12 mouse cellular contexts compared by ENCODE assay signal in genomic region chr13:34726477-34726805, GRCm38 (mm10). TPM values are rescaled to one million over a fixed set of nuclear protein-coding genes. Genes with fewer than 3 reads are reported as not detected.
DNase-seq lines count a peak whose midpoint lies in the region; ATAC-seq and TF ChIP-seq lines count a peak whose summit lies in the region.
"Had no signal": no experiment of that assay in that cellular context is flagged by ENCODE, and none has a peak within 500 bp of the region (broad histone marks: within the 10 kb centered on the region; RNA-seq: fewer than 3 reads in every experiment).

No protein-coding gene starts in this region.

- intact Hi-C loops in heart, adult 2 months (cut with DNase I), result loop anchor here (5.0 kb wide), 1 partner anchor 66 kb away; no protein-coding TSS in a partner anchor

- TF ChIP-seq POLR2A in heart, adult 2 months (IDR thresholded peaks at IDR 0.05; ENCODE audit: insufficient read depth, low read depth, low read length), result no peak
- TF ChIP-seq POLR2A in lung, adult 2 months (IDR thresholded peaks at IDR 0.05; ENCODE audit: borderline replicate concordance, extremely low read depth, low read depth, low read length), result no peak
- no peak for TF ChIP-seq POLR2A in olfactory bulb, adult 2 months (IDR thresholded peaks at IDR 0.05; ENCODE audit: insufficient read depth, low read depth, low read length)

- no peak for TF ChIP-seq CTCF in heart, adult 2 months (IDR thresholded peaks at IDR 0.05)
- TF ChIP-seq CTCF in lung, adult 2 months (IDR thresholded peaks at IDR 0.05; ENCODE audit: insufficient read depth, low read length), result no peak
- no peak for TF ChIP-seq CTCF in olfactory bulb, adult 2 months (IDR thresholded peaks at IDR 0.05; ENCODE audit: insufficient read depth, low read depth, low read length)

- peak overlapping the region; percentile 47 for H3K4me2 ChIP-seq in intestine, embryonic 14.5 days (ENCODE audit: low read length)
- H3K4me2 ChIP-seq: midbrain, embryonic 12.5 days had no signal

- H3K79me2 ChIP-seq in heart, adult 2 months (replicated peaks; ENCODE audit: control insufficient read depth, insufficient read depth, low read length), result no peaks in the 10 kb centered on the region

- peaks cover 12% of the 10 kb centered on the region for H3K4me1 ChIP-seq in heart, adult 2 months (ENCODE audit: control insufficient read depth, insufficient read depth, low read length)
- peaks cover 9% of the 10 kb centered on the region; the same call in 1 of the 2 replicates for H3K4me1 ChIP-seq in lung, adult 2 months (ENCODE audit: control insufficient read depth, insufficient read depth, low read length)
- peaks cover 19% of the 10 kb centered on the region for H3K4me1 ChIP-seq in intestine, embryonic 14.5 days (replicated peaks; ENCODE audit: control insufficient read depth, insufficient read depth, low read length)
- H3K4me1 ChIP-seq in olfactory bulb, adult 2 months (ENCODE audit: control insufficient read depth, insufficient read depth, low read length), result peaks cover 5% of the 10 kb centered on the region

- no peaks in the 10 kb centered on the region; the same call in 1 of the 2 replicates for H3K36me3 ChIP-seq in heart, adult 2 months (ENCODE audit: control insufficient read depth, insufficient read depth, low read length)
- no peaks in the 10 kb centered on the region for H3K36me3 ChIP-seq in intestine, embryonic 14.5 days (ENCODE audit: control insufficient read depth, insufficient read depth, low read length)
- H3K36me3 ChIP-seq: midbrain, embryonic 12.5 days had no signal

- no peak for DNase-seq in heart, adult 2 months
- DNase-seq in heart, adult 8-10 months (ENCODE audit: low spot score), result no peak
- no peak for DNase-seq in lung, adult 2 months
- no peak for DNase-seq in lung, postnatal 4 days
- DNase-seq in intestine, embryonic 14.5 days (ENCODE audit: low spot score), result no peak
- DNase-seq in right cerebral cortex, postnatal 14 days, result no peak
- DNase-seq in adrenal gland, adult 8-10 months, result no peak

- H3K4me3 ChIP-seq in heart, adult 2 months, result peak overlapping the region; percentile 13
- H3K4me3 ChIP-seq in lung, adult 2 months (replicated peaks; ENCODE audit: extremely low read depth, low read depth, low read length), result peak overlapping the region; percentile 15
- H3K4me3 ChIP-seq in intestine, embryonic 14.5 days (ENCODE audit: low read depth, low read length), result peak overlapping the region; percentile 13; the same call in 1 of the 2 replicates
- H3K4me3 ChIP-seq in olfactory bulb, adult 2 months (ENCODE audit: insufficient read depth, low read depth, low read length), result 0 out of 2 replicates have a peak overlapping the region, but pooled peaks have one; percentile 13
- H3K4me3 ChIP-seq: midbrain, embryonic 12.5 days had no signal

- peak; percentile 18 for ATAC-seq in intestine, embryonic 14.5 days (replicated peaks; ENCODE audit: low FRiP score, low TSS enrichment, low read depth)

- 8% methylated on average over 8 of the region's 8 CpGs for WGBS in heart, adult 2 months
- WGBS in lung, adult 2 months, result 8% methylated on average over 8 of the region's 8 CpGs
- 29% methylated on average over 8 of the region's 8 CpGs for WGBS in intestine, embryonic 14.5 days
- 33% methylated on average over 8 of the region's 8 CpGs for WGBS in olfactory bulb, adult 2 months

- H3K27me3 ChIP-seq in heart, adult 2 months (ENCODE audit: control insufficient read depth, insufficient read depth, low read length), result no peaks in the 10 kb centered on the region
- no peaks in the 10 kb centered on the region for H3K27me3 ChIP-seq in intestine, embryonic 14.5 days (replicated peaks; ENCODE audit: control insufficient read depth, insufficient read depth, low read length)
- H3K27me3 ChIP-seq: midbrain, embryonic 12.5 days had no signal

- no peak for TF ChIP-seq EP300 in heart, adult 2 months (IDR thresholded peaks at IDR 0.05; ENCODE audit: insufficient read depth, low read depth, low read length)

- H3K9ac ChIP-seq in heart, adult 2 months (ENCODE audit: low read depth, low read length), result no peak overlapping the region
- no peak overlapping the region for H3K9ac ChIP-seq in intestine, embryonic 14.5 days (ENCODE audit: low read length)
- H3K9ac ChIP-seq: midbrain, embryonic 12.5 days had no signal

- no peaks in the 10 kb centered on the region for H3K9me3 ChIP-seq in intestine, embryonic 14.5 days (ENCODE audit: control insufficient read depth, low read length)

- H3K27ac ChIP-seq in heart, adult 2 months, result peak overlapping the region; percentile 69
- peak overlapping the region; percentile 86 for H3K27ac ChIP-seq in intestine, embryonic 14.5 days (ENCODE audit: low read depth)
- H3K27ac ChIP-seq in olfactory bulb, adult 2 months (ENCODE audit: insufficient read depth, low read depth, low read length), result no peak overlapping the region
- H3K27ac ChIP-seq: midbrain, embryonic 12.5 days had no signal

RNA-seq across cellular contexts. Expression of gene Fam50b, which starts 8.2 kb away (rescaled TPM):
- not detected for total RNA-seq in heart, adult 2 months (2021)
- 0.18 TPM in 1 of 2 replicates, not detected in the other for polyA plus RNA-seq in heart, adult 2 months (2012; rRNA removed)
- total RNA-seq in heart, adult 8-10 months (2022), result not detected
- polyA plus RNA-seq in lung, adult 2 months (2012; rRNA removed), result 0.27 TPM in 1 of 2 replicates, not detected in the other
- polyA plus RNA-seq in intestine, embryonic 14.5 days (2014; fragmentation: Nextera tagmentation; extraction: Ambion mirVana), result not detected in 2 replicates
- not detected in 2 replicates for polyA plus RNA-seq in olfactory bulb, adult 2 months (2012; ENCODE audit: insufficient read depth, insufficient read length, low replicate concordance, missing spikeins)
- total RNA-seq in adrenal gland, adult 8-10 months (2022), result not detected
- total RNA-seq: common myeloid progenitor, adult 5-6 weeks; gastrocnemius, postnatal 10 days; layer of hippocampus, postnatal 25 days had no signal
- polyA plus RNA-seq: midbrain, embryonic 12.5 days had no signal
